Mouse (Mus musculus) CH12.LX (cell line): ENCODE results near the gene Aldh3b2.
A peak's percentile ranks its signal among the peaks of the same experiment; 100 is the strongest.

Experiments
- CTCF ChIP-seq, 2 experiments: IDR thresholded peaks in 1 of 2; conservative IDR thresholded peaks in 1 of 2; 2 replicates each; pipeline ENCODE4 v1.5.1; 2011 to 2012; ENCODE audit warnings: low read depth in 2 of 2, low read length in 2 of 2, improper control_type of control experiment in 1 of 2, inconsistent platforms in 1 of 2, mild to moderate bottlenecking in 1 of 2, moderate library complexity in 1 of 2
- GABPA ChIP-seq: IDR thresholded peaks from 2 replicates; pipeline ENCODE4 v1.6.1; 2012; ENCODE audit warnings: low read depth, low read length, improper control_type of control experiment, inconsistent platforms; ENCODE audit not compliant: insufficient replicate concordance
- JUND ChIP-seq: conservative IDR thresholded peaks from 2 replicates; pipeline ENCODE4 v1.6.1; 2011; ENCODE audit warnings: low read depth, low read length, improper control_type of control experiment
- MAX ChIP-seq: IDR thresholded peaks from 2 replicates; pipeline ENCODE4 v1.6.1; 2011; ENCODE audit warnings: low read length, improper control_type of control experiment
- PAX5 ChIP-seq: IDR thresholded peaks from 2 replicates; pipeline ENCODE4 v1.6.1; 2012; ENCODE audit warnings: low read length, inconsistent platforms, mixed read lengths
- POLR2A ChIP-seq: IDR thresholded peaks from 2 replicates; pipeline ENCODE4 v1.6.1; 2011; ENCODE audit warnings: low read depth, mild to moderate bottlenecking, improper control_type of control experiment, low read length
- ZC3H11A ChIP-seq: IDR thresholded peaks from 2 replicates; pipeline ENCODE4 v1.6.1; 2012; ENCODE audit warnings: low read depth, mild to moderate bottlenecking, inconsistent platforms, low read length, improper control_type of control experiment

- TF ChIP-seq JUND (no peak), MAX (no peak), CTCF (conservative IDR thresholded peaks at IDR 0.05 in 1 of 2, IDR thresholded peaks at IDR 0.05 in 1 of 2; ENCODE audit: low read depth in 2 of 2, low read length in 2 of 2) (peak; percentile 87 to 88), POLR2A (0 out of 2 replicates have a peak, but pooled peaks have one; percentile 27), PAX5 (no peak), ZC3H11A (no peak), GABPA (no peak)
Measured at GRCm38 (mm10) chr19:3946715-3947114, 25.4 kb upstream of the Aldh3b2 start.
